Mouse (Mus musculus) kidney, adult 9 months (tissue): Measurements from ENCODE around the gene Ghitm.
"Not testable (repeated sequence)": the region's sequence is repeated elsewhere in the genome, so short reads cannot be mapped to it uniquely, and the experiment has no call there.

Source experiments
- DNase-seq: peaks from one replicate; pipeline ENCODE4 v3.0.0; 2022

Gene Ghitm

GRCm38 (mm10) chr14:37135127-37135593 is at the start of gene Ghitm:
Gene Ghitm (minus strand): TSS chr14:37135272.
- DNase-seq, result peak; percentile 99

GRCm38 (mm10) chr14:37184871-37185270 is 49.8 kb upstream of the Ghitm start:
- DNase-seq, result no peak

GRCm38 (mm10) chr14:37174484-37174883 is 39.4 kb upstream of the Ghitm start:
- DNase-seq, result no peak

GRCm38 (mm10) chr14:37165266-37165926 is 30.3 kb upstream of the Ghitm start:
- DNase-seq, result peak; percentile 26

- no peak for DNase-seq
These were observed 29.4 kb upstream of the Ghitm start for GRCm38 (mm10) chr14:37164392-37165032.

- DNase-seq, result no peak
These were observed 28.3 kb upstream of the Ghitm start for GRCm38 (mm10) chr14:37163277-37163956.

GRCm38 (mm10) chr14:37154391-37154790 is 19.3 kb upstream of the Ghitm start:
- no peak for DNase-seq

GRCm38 (mm10) chr14:37139051-37139710 is 4.1 kb upstream of the Ghitm start:
- DNase-seq, result peak; percentile 46

GRCm38 (mm10) chr14:37137596-37137995 is 2.5 kb upstream of the Ghitm start:
- not testable (repeated sequence) for DNase-seq

- DNase-seq, result no peak
These were observed 1.0 kb upstream of the Ghitm start for GRCm38 (mm10) chr14:37136110-37136509.

GRCm38 (mm10) chr14:37135671-37136070 is 599 bp upstream of the Ghitm start:
- no peak for DNase-seq

GRCm38 (mm10) chr14:37134304-37135126 is 557 bp downstream of the Ghitm start:
- DNase-seq, result no peak

- peak; percentile 52 for DNase-seq
These were observed 7.4 kb downstream of the Ghitm start for GRCm38 (mm10) chr14:37127652-37128051.

GRCm38 (mm10) chr14:37119233-37119632 is 15.8 kb downstream of the Ghitm start:
- no peak for DNase-seq

- no peak for DNase-seq
These were observed 21.1 kb downstream of the Ghitm start, which contains the start of gene 2610528A11Rik for GRCm38 (mm10) chr14:37113922-37114321. Gene 2610528A11Rik (minus strand): TSS chr14:37114022.

GRCm38 (mm10) chr14:37112931-37113330 is 22.1 kb downstream of the Ghitm start:
- peak; percentile 13 for DNase-seq

- no peak for DNase-seq
These were observed 23.7 kb downstream of the Ghitm start for GRCm38 (mm10) chr14:37111371-37111770.

GRCm38 (mm10) chr14:37110456-37110855 is 24.6 kb downstream of the Ghitm start:
- DNase-seq, result no peak

GRCm38 (mm10) chr14:37109975-37110374 is 25.1 kb downstream of the Ghitm start:
- DNase-seq, result peak; percentile 11

GRCm38 (mm10) chr14:37109460-37109859 is 25.6 kb downstream of the Ghitm start:
- no peak for DNase-seq

GRCm38 (mm10) chr14:37105846-37106245 is 29.2 kb downstream of the Ghitm start:
- no peak for DNase-seq

- peak; percentile 38 for DNase-seq
These were observed 30.3 kb downstream of the Ghitm start for GRCm38 (mm10) chr14:37104747-37105146.
